Mouse (Mus musculus): ENCODE results near the gene Serpina3c.

DNA sequence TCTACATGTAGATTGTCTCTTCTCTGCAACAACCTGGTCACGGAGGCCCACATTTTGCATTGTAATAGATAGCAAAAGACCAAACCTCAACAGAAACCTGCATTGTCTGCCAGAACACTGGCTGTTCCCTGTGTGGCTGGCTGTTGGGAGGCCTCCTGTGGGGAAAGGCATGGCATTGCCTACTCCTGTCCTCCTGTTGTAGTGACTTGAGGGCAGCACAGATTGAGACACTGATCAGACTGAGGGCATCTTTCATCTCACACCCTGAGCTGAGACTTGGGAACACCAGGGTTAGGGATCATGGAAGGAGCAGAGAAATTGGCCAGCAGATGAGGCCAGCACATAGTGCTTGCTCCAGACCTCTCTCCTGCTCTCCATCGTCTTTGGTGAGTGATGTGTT is 15.5 kb downstream of the Serpina3c start:
- TF ChIP-seq CTCF (conservative IDR thresholded peaks at IDR 0.05; ENCODE audit: low read length) (no peak), POU5F1 (IDR thresholded peaks at IDR 0.05; ENCODE audit: borderline replicate concordance, low read length) (no peak)
